Mouse (Mus musculus): ENCODE measurements around the gene Camk2n2. TPM values are rescaled to one million over a fixed set of nuclear protein-coding genes. Genes with fewer than 3 reads are reported as not detected.

Gene Camk2n2
- polyA plus RNA-seq, 1 experiment from 2014 or later, result 40.1 TPM

DNA sequence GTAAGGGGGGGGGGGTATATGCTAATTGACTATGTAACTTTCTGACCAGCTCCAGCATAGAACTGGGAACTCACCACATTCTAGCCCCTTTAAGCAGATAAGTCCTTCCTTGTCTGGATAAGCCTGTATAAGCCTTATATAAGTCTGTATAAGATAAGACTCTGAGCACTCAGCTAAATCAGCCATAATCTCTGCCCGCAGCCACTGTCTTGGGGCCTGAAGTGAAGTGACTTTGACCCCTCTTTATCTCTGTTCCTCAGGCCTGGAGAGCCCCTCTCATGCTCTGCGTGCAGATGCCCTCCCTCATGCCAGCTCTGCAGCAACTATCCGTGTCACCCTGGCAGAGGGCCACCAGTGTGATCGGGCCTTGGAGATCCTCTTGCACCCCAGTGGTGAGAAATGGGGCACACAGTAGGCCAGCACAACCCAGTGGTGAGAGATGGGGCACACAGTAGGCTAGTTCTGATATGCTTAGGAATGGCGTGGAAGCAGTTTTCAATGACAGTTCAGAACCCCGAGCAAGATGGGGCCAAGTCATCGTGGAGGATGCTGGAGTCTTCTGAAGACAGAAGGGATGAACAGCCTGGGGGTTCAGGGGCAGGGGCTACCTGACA, 25.9 kb downstream of the Camk2n2 start:
- peaks cover 23% of the 10 kb centered on the region for H3K27me3 ChIP-seq (ENCODE audit: control insufficient read depth, insufficient read depth, low read depth, low read length)
- H3K4me1 ChIP-seq (ENCODE audit: control insufficient read depth, insufficient read depth, low read length), result peaks cover 4% of the 10 kb centered on the region; the same call in 1 of the 2 replicates
- ATAC-seq, result no peak
- H3K27ac ChIP-seq (ENCODE audit: low read length), result no peak overlapping the region
- H3K9ac ChIP-seq (ENCODE audit: low read depth, low read length), result no peak overlapping the region
- H3K4me2 ChIP-seq (ENCODE audit: low read length), result no peak overlapping the region
- H3K36me3 ChIP-seq (ENCODE audit: control insufficient read depth, insufficient read depth, low read length), result peaks cover 2% of the 10 kb centered on the region; the same call in 1 of the 2 replicates
- H3K4me3 ChIP-seq (ENCODE audit: low read depth, low read length), result no peak overlapping the region
- 88% methylated on average over 7 of the region's 7 CpGs for WGBS
- H3K9me3 ChIP-seq (replicated peaks; ENCODE audit: control insufficient read depth, low read length, poor library complexity, severe bottlenecking), result no peaks in the 10 kb centered on the region

DNA sequence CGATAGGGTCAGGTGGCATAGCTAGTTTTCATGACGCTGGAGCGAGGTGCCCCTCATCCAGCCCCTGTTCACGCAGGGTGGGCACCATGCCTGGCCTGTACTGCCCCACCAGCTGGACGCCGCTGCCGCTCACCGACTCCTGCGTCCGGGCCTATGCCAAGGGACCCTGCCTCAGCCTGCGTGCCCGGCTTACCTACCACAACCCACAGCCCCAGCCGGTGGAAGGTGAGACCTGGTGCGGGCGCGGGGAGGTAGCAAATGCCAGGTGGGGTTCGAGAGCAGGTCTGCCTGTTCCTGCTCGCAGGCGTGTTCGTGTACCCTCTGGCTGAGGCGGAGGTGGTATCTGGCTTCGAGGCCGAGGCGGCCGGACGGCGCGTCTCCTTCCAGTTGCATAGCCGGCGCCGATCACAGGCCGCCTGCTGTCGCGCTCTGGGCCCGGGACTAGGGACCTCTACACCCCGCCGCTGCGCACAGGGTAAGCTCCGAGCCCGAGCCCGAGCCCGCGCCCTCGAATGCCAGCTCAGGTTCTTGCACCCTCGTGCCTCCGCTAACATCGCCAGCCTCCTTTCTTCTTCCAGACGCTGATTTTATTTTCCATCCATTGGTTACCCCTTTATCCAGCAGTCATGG, 29.9 kb downstream of the Camk2n2 start:
- H3K9ac ChIP-seq (ENCODE audit: low read depth, low read length), result peak overlapping the region; percentile 15

DNA sequence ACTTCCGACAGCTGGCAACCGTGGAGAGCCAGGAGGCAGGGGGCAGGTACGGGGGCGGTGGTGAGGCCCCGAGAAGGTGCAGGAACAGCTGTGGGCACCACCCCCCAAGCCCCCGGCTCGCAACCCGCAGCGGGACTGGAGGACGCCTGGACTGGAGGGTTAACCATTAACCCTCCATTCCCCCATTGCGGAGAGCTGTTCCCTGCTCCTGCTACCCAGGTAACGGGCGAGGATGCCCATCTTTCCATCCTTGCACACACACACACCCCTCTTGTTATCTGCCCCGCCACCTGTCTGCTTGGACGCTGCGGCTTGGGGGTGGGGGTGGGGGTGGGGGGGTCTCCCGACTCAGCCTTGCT, 30.4 kb downstream of the Camk2n2 start:
- 2% methylated on average over 17 of the region's 17 CpGs for WGBS
- Histone ChIP-seq H3K36me3 (ENCODE audit: control insufficient read depth, insufficient read depth, low read length) (no peaks in the 10 kb centered on the region), H3K4me1 (ENCODE audit: control insufficient read depth, insufficient read depth, low read length) (peaks cover 9% of the 10 kb centered on the region; the same call in 1 of the 2 replicates), H3K27ac (ENCODE audit: low read length) (0 out of 2 replicates have a peak overlapping the region, but pooled peaks have one; percentile 68), H3K4me3 (ENCODE audit: low read depth, low read length) (peak overlapping the region; percentile 57), H3K9me3 (replicated peaks; ENCODE audit: control insufficient read depth, low read length, poor library complexity, severe bottlenecking) (no peaks in the 10 kb centered on the region), H3K27me3 (ENCODE audit: control insufficient read depth, insufficient read depth, low read depth, low read length) (peaks cover 23% of the 10 kb centered on the region), H3K4me2 (ENCODE audit: low read length) (peak overlapping the region; percentile 75), H3K9ac (ENCODE audit: low read depth, low read length) (peak overlapping the region; percentile 76)
- peak; percentile 4 for ATAC-seq

More for the DNA sequence above, 29.9 kb downstream of the Camk2n2 start:
- no peak overlapping the region for H3K27ac ChIP-seq (ENCODE audit: low read length)
- peaks cover 23% of the 10 kb centered on the region for H3K27me3 ChIP-seq (ENCODE audit: control insufficient read depth, insufficient read depth, low read depth, low read length)
- no peak for ATAC-seq
- H3K9me3 ChIP-seq (replicated peaks; ENCODE audit: control insufficient read depth, low read length, poor library complexity, severe bottlenecking), result no peaks in the 10 kb centered on the region
- H3K36me3 ChIP-seq (ENCODE audit: control insufficient read depth, insufficient read depth, low read length), result peaks cover 2% of the 10 kb centered on the region; the same call in 1 of the 2 replicates
- H3K4me3 ChIP-seq (ENCODE audit: low read depth, low read length), result peak overlapping the region; percentile 57
- WGBS, result 4% methylated on average over 48 of the region's 48 CpGs
- H3K4me1 ChIP-seq (ENCODE audit: control insufficient read depth, insufficient read depth, low read length), result peaks cover 9% of the 10 kb centered on the region; the same call in 1 of the 2 replicates
- peak overlapping the region; percentile 75 for H3K4me2 ChIP-seq (ENCODE audit: low read length)

DNA sequence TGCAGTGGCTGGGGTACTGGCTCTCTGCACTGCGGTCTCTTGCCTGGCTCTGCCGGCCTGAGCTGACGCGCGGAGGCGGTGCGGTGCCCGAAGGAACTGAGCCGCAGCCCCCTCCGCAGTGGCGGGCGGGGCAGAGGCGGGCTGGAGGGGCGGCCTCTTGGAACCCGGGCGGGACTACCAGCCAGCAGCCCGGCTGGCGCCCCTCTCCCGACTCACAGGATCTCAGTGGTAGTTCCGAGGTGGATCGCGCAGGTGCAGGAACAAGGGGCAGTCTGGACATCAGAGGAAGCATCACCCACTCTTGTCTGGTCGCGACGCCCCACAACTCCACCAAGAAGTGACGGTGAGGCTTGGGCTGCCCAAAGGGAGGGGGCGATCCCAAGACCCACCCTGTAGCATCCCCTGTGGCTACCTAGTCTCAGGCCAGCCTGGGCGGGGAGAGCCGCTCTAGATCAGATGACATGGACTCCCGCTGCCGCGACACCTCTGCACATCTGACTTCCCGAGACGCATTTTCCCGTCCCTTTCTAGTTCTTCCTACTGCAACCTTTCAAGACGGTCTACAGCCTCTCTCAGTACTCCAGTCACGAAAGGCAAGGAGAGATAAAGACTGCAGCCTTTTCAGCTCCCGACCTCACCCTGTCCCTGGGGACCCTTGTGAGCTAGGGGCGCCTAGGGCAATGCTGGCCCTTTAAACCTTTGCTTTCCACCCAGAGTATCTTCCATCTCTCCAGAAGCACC, 31.0 kb downstream of the Camk2n2 start:
- under 1% methylated on average over 38 of the region's 39 CpGs for WGBS
- ATAC-seq, result peak; percentile 92
- Histone ChIP-seq H3K9ac (ENCODE audit: low read depth, low read length) (peak overlapping the region; percentile 76), H3K4me1 (ENCODE audit: control insufficient read depth, insufficient read depth, low read length) (peaks cover 9% of the 10 kb centered on the region; the same call in 1 of the 2 replicates), H3K9me3 (replicated peaks; ENCODE audit: control insufficient read depth, low read length, poor library complexity, severe bottlenecking) (no peaks in the 10 kb centered on the region), H3K4me3 (ENCODE audit: low read depth, low read length) (peak overlapping the region; percentile 57), H3K4me2 (ENCODE audit: low read length) (peak overlapping the region; percentile 75), H3K27me3 (ENCODE audit: control insufficient read depth, insufficient read depth, low read depth, low read length) (peaks cover 23% of the 10 kb centered on the region), H3K36me3 (ENCODE audit: control insufficient read depth, insufficient read depth, low read length) (no peaks in the 10 kb centered on the region), H3K27ac (ENCODE audit: low read length) (peak overlapping the region; percentile 68; the same call in 1 of the 2 replicates)

DNA sequence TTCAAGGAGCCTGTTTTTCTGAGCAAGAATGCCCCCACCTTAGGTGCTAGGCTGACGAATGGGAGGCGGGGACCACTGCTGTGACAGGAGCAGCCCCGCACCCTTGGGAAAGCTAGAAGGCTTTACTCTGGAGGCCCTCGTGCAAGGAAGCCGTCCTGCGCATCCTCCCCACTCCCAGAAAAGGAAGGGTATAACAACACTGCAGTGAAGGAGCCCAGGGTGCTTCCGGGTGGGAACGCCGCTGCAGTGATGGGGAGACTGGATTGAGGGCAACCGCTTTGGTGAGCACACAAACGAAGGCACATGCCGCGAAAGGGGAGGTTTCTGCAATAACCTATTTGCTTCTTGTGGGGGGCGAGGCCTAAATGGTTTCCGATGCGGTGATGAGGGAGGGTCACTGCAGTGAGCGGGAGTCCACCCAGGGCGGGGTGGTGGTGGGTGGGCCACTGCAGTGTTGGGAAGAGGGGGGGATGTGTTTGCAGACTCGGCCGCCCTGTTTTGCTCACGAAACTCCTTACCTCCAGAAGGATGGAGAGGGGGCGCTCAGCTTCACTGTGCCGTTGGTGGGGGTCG, 31.6 kb downstream of the Camk2n2 start, which contains the start of gene Vwa5b2:
Vwa5b2 (plus strand) TSS at position 106 of the 573 bp plus-strand sequence.
- Histone ChIP-seq H3K9me3 (replicated peaks; ENCODE audit: control insufficient read depth, low read length, poor library complexity, severe bottlenecking) (no peaks in the 10 kb centered on the region), H3K4me3 (ENCODE audit: low read depth, low read length) (peak within 1 kb of the TSS; percentile 57), H3K27me3 (ENCODE audit: control insufficient read depth, insufficient read depth, low read depth, low read length) (peaks cover 23% of the 10 kb centered on the region), H3K9ac (ENCODE audit: low read depth, low read length) (peak within 1 kb of the TSS; percentile 76), H3K27ac (ENCODE audit: low read length) (peak within 1 kb of the TSS; percentile 68), H3K4me2 (ENCODE audit: low read length) (peak within 1 kb of the TSS; percentile 75), H3K4me1 (ENCODE audit: control insufficient read depth, insufficient read depth, low read length) (peaks cover 9% of the 10 kb centered on the region; the same call in 1 of the 2 replicates), H3K36me3 (ENCODE audit: control insufficient read depth, insufficient read depth, low read length) (no peaks in the 10 kb centered on the region)
- peak; percentile 70 for ATAC-seq
- WGBS, result under 1% methylated on average over 24 of the region's 24 CpGs

MicroRNA genes within 50 kb of the gene (microRNA counts, 519-probe panel; counts per million panel counts)
- microRNA mmu-miR-1224, result 2,162 counts per million, percentile 61 among the panel's probes with 10 or more counts

Small RNAs within 50 kb of the gene (microRNA-seq; reads per million reads assigned to microRNA genes)
- 41.7 reads per million, percentile 44 among the genes with 10 or more reads in this experiment for gene Mir1224

Other genes starting within 250 kb of the Camk2n2 start
- gene Abcc5, start 194.9 kb downstream of the Camk2n2 start, polyA plus RNA-seq (2015; fragmentation: Nextera tagmentation; extraction: Ambion mirVana), result 168 and 180 TPM in 2 replicates
- gene Eif2b5, start 122.5 kb downstream of the Camk2n2 start, polyA plus RNA-seq (2015; fragmentation: Nextera tagmentation; extraction: Ambion mirVana), result 95.0 and 97.1 TPM in 2 replicates
- 36.2 and 38.0 TPM in 2 replicates for gene Dvl3, start 104.3 kb downstream of the Camk2n2 start, polyA plus RNA-seq (2015; fragmentation: Nextera tagmentation; extraction: Ambion mirVana)
- 1,379 and 1,416 TPM in 2 replicates for gene Ap2m1, start 85.8 kb downstream of the Camk2n2 start, polyA plus RNA-seq (2015; fragmentation: Nextera tagmentation; extraction: Ambion mirVana)
- 80.9 and 95.7 TPM in 2 replicates for gene Abcf3, start 72.7 kb downstream of the Camk2n2 start, polyA plus RNA-seq (2015; fragmentation: Nextera tagmentation; extraction: Ambion mirVana)
- 19.8 and 26.7 TPM in 2 replicates for gene Vwa5b2, start 31.8 kb downstream of the Camk2n2 start, polyA plus RNA-seq (2015; fragmentation: Nextera tagmentation; extraction: Ambion mirVana)
- 7.8 and 7.9 TPM in 2 replicates for gene Eef1akmt4, start 9.7 kb downstream of the Camk2n2 start, polyA plus RNA-seq (2015; fragmentation: Nextera tagmentation; extraction: Ambion mirVana)
- gene Gm49333, start 9.7 kb downstream of the Camk2n2 start, polyA plus RNA-seq (2015; fragmentation: Nextera tagmentation; extraction: Ambion mirVana), result not detected in 2 replicates
- gene Alg3, start 9.6 kb downstream of the Camk2n2 start, polyA plus RNA-seq (2015; fragmentation: Nextera tagmentation; extraction: Ambion mirVana), result 39.6 and 41.6 TPM in 2 replicates
- 23.2 and 23.6 TPM in 2 replicates for gene Ece2, start 8.5 kb upstream of the Camk2n2 start, polyA plus RNA-seq (2015; fragmentation: Nextera tagmentation; extraction: Ambion mirVana)
- 365 and 371 TPM in 2 replicates for gene Psmd2, start 30.4 kb upstream of the Camk2n2 start, polyA plus RNA-seq (2015; fragmentation: Nextera tagmentation; extraction: Ambion mirVana)
- 127 and 134 TPM in 2 replicates for gene Eif4g1, start 47.0 kb upstream of the Camk2n2 start, polyA plus RNA-seq (2015; fragmentation: Nextera tagmentation; extraction: Ambion mirVana)
- gene Fam131a, start 72.0 kb upstream of the Camk2n2 start, polyA plus RNA-seq (2015; fragmentation: Nextera tagmentation; extraction: Ambion mirVana), result 62.1 and 66.5 TPM in 2 replicates
- gene Polr2h, start 96.4 kb upstream of the Camk2n2 start, polyA plus RNA-seq (2015; fragmentation: Nextera tagmentation; extraction: Ambion mirVana), result 83.0 and 88.0 TPM in 2 replicates
- gene Clcn2, start 96.5 kb upstream of the Camk2n2 start, polyA plus RNA-seq (2015; fragmentation: Nextera tagmentation; extraction: Ambion mirVana), result 22.3 and 25.4 TPM in 2 replicates
- gene Chrd, start 111.8 kb upstream of the Camk2n2 start, polyA plus RNA-seq (2015; fragmentation: Nextera tagmentation; extraction: Ambion mirVana), result 3.7 and 4.5 TPM in 2 replicates
- gene Thpo, start 113.2 kb upstream of the Camk2n2 start, polyA plus RNA-seq (2015; fragmentation: Nextera tagmentation; extraction: Ambion mirVana), result 1.5 TPM in 2 replicates